Mouse (Mus musculus) forebrain, embryonic 13.5 days (tissue): Measurements from ENCODE around the gene Naip2. TPM values are rescaled to one million over a fixed set of nuclear protein-coding genes. Genes with fewer than 3 reads are reported as not detected.
A peak's percentile ranks its signal among the peaks of the same experiment; 100 is the strongest.
"Not testable (repeated sequence)": the region's sequence is repeated elsewhere in the genome, so short reads cannot be mapped to it uniquely, and the experiment has no call there.

Experiments
- ATAC-seq: fragments of 200-750 bp; cut with Nextera tagmentation; 2 replicates; pipeline ENCODE4 v1.8.0; 2017
- H3K27ac ChIP-seq: fragments of 300-500 bp; sonication (generic); 2 replicates; pipeline ENCODE4 v1.5.1; 2015; ENCODE audit warnings: inconsistent platforms, mild to moderate bottlenecking, moderate library complexity
- H3K27me3 ChIP-seq: fragments of 300-500 bp; sonication (generic); 2 replicates; pipeline ENCODE4 v1.6.1; 2015; ENCODE audit warnings: mild to moderate bottlenecking, inconsistent platforms
- H3K36me3 ChIP-seq: fragments of 300-500 bp; sonication (generic); 2 replicates; pipeline ENCODE4 v1.6.1; 2015; ENCODE audit warnings: mild to moderate bottlenecking, inconsistent platforms; ENCODE audit not compliant: poor library complexity, severe bottlenecking
- H3K4me1 ChIP-seq: fragments of 300-500 bp; sonication (generic); 2 replicates; pipeline ENCODE4 v1.6.1; 2015; ENCODE audit warnings: inconsistent platforms
- H3K4me2 ChIP-seq: fragments of 300-500 bp; sonication (generic); 2 replicates; pipeline ENCODE4 v1.6.1; 2015; ENCODE audit warnings: inconsistent platforms, mild to moderate bottlenecking, moderate library complexity
- H3K4me3 ChIP-seq: fragments of 300-500 bp; sonication (generic); 2 replicates; pipeline ENCODE4 v1.5.1; 2015; ENCODE audit warnings: mild to moderate bottlenecking, inconsistent platforms
- H3K9ac ChIP-seq: fragments of 300-500 bp; sonication (generic); 2 replicates; pipeline ENCODE4 v1.6.1; 2015; ENCODE audit warnings: mild to moderate bottlenecking, inconsistent platforms
- H3K9me3 ChIP-seq: fragments of 300-500 bp; sonication (generic); replicated peaks from 2 replicates; pipeline ENCODE4 v1.6.1; 2016; ENCODE audit warnings: inconsistent platforms
- WGBS: fragments of 180-500 bp; shearing (Covaris S2); methylation state at CpG from one replicate; pipeline ENCODE4 v1.1.7; 2015; 5-methylcytosine and 5-hydroxymethylcytosine counted together
- polyA plus RNA-seq: library from polyadenylated mRNA; unstranded; fragments of >200 nt; fragmentation: Nextera tagmentation; extraction: Ambion mirVana; gene quantifications from 2 replicates; pipeline ENCODE4 v1.2.1, GENCODE M21; 2015

Gene Naip2
- polyA plus RNA-seq, 1 experiment from 2014 or later, result 0.09 TPM

GRCm38 (mm10) chr13:100161171-100161870 lies 40.6 kb downstream of the Naip2 start:
- not testable (repeated sequence) for H3K9ac ChIP-seq, H3K4me2 ChIP-seq, H3K4me3 ChIP-seq, H3K9me3 ChIP-seq, H3K27ac ChIP-seq, H3K36me3 ChIP-seq, ATAC-seq, H3K4me1 ChIP-seq, H3K27me3 ChIP-seq
- WGBS, result 87% methylated on average over 11 of the region's 11 CpGs

GRCm38 (mm10) chr13:100156624-100157023 lies 45.3 kb downstream of the Naip2 start:
- Histone ChIP-seq H3K27ac (no peak overlapping the region), H3K4me2 (no peak overlapping the region), H3K4me3 (no peak overlapping the region), H3K27me3 (no peaks in the 10 kb centered on the region), H3K4me1 (no peaks in the 10 kb centered on the region), H3K36me3 (no peaks in the 10 kb centered on the region), H3K9me3 (no peaks in the 10 kb centered on the region), H3K9ac (no peak overlapping the region)
- no peak for ATAC-seq
- 90% methylated on average over 3 of the region's 3 CpGs for WGBS

- H3K4me2 ChIP-seq, result no peak overlapping the region
- H3K4me1 ChIP-seq, result no peaks in the 10 kb centered on the region
- no peaks in the 10 kb centered on the region for H3K9me3 ChIP-seq
- H3K9ac ChIP-seq, result no peak overlapping the region
- H3K4me3 ChIP-seq, result no peak overlapping the region
- H3K27me3 ChIP-seq, result no peaks in the 10 kb centered on the region
- WGBS, result 57% methylated on average over 1 of the region's 1 CpGs
- H3K27ac ChIP-seq, result no peak overlapping the region
- no peak for ATAC-seq
- no peaks in the 10 kb centered on the region for H3K36me3 ChIP-seq
Measured at GRCm38 (mm10) chr13:100152659-100153058, 49.2 kb downstream of the Naip2 start.

- H3K36me3 ChIP-seq, result peaks cover 23% of the 10 kb centered on the region
- no peaks in the 10 kb centered on the region for H3K4me1 ChIP-seq
- no peak overlapping the region for H3K4me2 ChIP-seq
- no peak overlapping the region for H3K4me3 ChIP-seq
- H3K9me3 ChIP-seq, result no peaks in the 10 kb centered on the region
- 88% methylated on average over 8 of the region's 8 CpGs for WGBS
- ATAC-seq, result no peak
- no peak overlapping the region for H3K9ac ChIP-seq
- no peak overlapping the region for H3K27ac ChIP-seq
- H3K27me3 ChIP-seq, result no peaks in the 10 kb centered on the region
Measured at GRCm38 (mm10) chr13:100141646-100142314, 60.1 kb downstream of the Naip2 start.

GRCm38 (mm10) chr13:100125258-100125643 lies 76.6 kb downstream of the Naip2 start:
- H3K4me1 ChIP-seq, result peaks cover 14% of the 10 kb centered on the region
- H3K27ac ChIP-seq, result no peak overlapping the region
- no peaks in the 10 kb centered on the region for H3K9me3 ChIP-seq
- peak overlapping the region; percentile 97 for H3K4me2 ChIP-seq
- no peaks in the 10 kb centered on the region for H3K27me3 ChIP-seq
- H3K36me3 ChIP-seq, result peaks cover 36% of the 10 kb centered on the region
- peak; percentile 48; the same call in 1 of the 2 replicates for ATAC-seq
- H3K4me3 ChIP-seq, result peak overlapping the region; percentile 94
- WGBS, result 4% methylated on average over 10 of the region's 10 CpGs
- peak overlapping the region; percentile 90 for H3K9ac ChIP-seq

- peaks cover 14% of the 10 kb centered on the region for H3K4me1 ChIP-seq
- H3K27ac ChIP-seq, result no peak within 1 kb of the TSS; the same call in 1 of the 2 replicates
- H3K4me3 ChIP-seq, result peak within 1 kb of the TSS; percentile 94
- no peaks in the 10 kb centered on the region for H3K27me3 ChIP-seq
- H3K9ac ChIP-seq, result peak within 1 kb of the TSS; percentile 90
- no peaks in the 10 kb centered on the region for H3K9me3 ChIP-seq
- 4% methylated on average over 42 of the region's 42 CpGs for WGBS
- H3K36me3 ChIP-seq, result peaks cover 30% of the 10 kb centered on the region
- ATAC-seq, result peak; percentile 99
- peak within 1 kb of the TSS; percentile 97 for H3K4me2 ChIP-seq
Measured at GRCm38 (mm10) chr13:100124423-100125257, 77.3 kb downstream of the Naip2 start, which contains the start of gene Smn1. Gene Smn1 (plus strand): TSS chr13:100124852.

- WGBS, result 95% methylated on average over 3 of the region's 3 CpGs
- ATAC-seq, result peak; percentile 12; the same call in 1 of the 2 replicates
- Histone ChIP-seq H3K4me3 (peak overlapping the region; percentile 94), H3K4me2 (peak overlapping the region; percentile 97), H3K27me3 (no peaks in the 10 kb centered on the region), H3K4me1 (peaks cover 14% of the 10 kb centered on the region), H3K9ac (no peak overlapping the region), H3K36me3 (peaks cover 23% of the 10 kb centered on the region), H3K27ac (no peak overlapping the region), H3K9me3 (no peaks in the 10 kb centered on the region)
Measured at GRCm38 (mm10) chr13:100123970-100124369, 77.9 kb downstream of the Naip2 start.

GRCm38 (mm10) chr13:100112218-100112972 lies 89.5 kb downstream of the Naip2 start:
- H3K27me3 ChIP-seq, result no peaks in the 10 kb centered on the region
- 45% methylated on average over 5 of the region's 5 CpGs for WGBS
- H3K4me3 ChIP-seq, result no peak overlapping the region
- peaks cover 40% of the 10 kb centered on the region for H3K36me3 ChIP-seq
- H3K9me3 ChIP-seq, result no peaks in the 10 kb centered on the region
- no peak overlapping the region for H3K27ac ChIP-seq
- no peak overlapping the region for H3K9ac ChIP-seq
- no peak for ATAC-seq
- H3K4me2 ChIP-seq, result no peak overlapping the region
- peaks cover 12% of the 10 kb centered on the region for H3K4me1 ChIP-seq

- H3K27ac ChIP-seq, result peak within 1 kb of the TSS; percentile 59; the same call in 1 of the 2 replicates
- ATAC-seq, result peak; percentile 76
- no peaks in the 10 kb centered on the region for H3K9me3 ChIP-seq
- peak within 1 kb of the TSS; percentile 84 for H3K4me3 ChIP-seq
- H3K36me3 ChIP-seq, result peaks cover 12% of the 10 kb centered on the region
- H3K4me2 ChIP-seq, result peak within 1 kb of the TSS; percentile 85
- H3K27me3 ChIP-seq, result peaks cover 6% of the 10 kb centered on the region; the same call in 1 of the 2 replicates
- 1% methylated on average over 68 of the region's 76 CpGs for WGBS
- H3K9ac ChIP-seq, result peak within 1 kb of the TSS; percentile 87
- H3K4me1 ChIP-seq, result peaks cover 18% of the 10 kb centered on the region
Measured at GRCm38 (mm10) chr13:100107652-100108472, 94.0 kb downstream of the Naip2 start, which contains the start of gene Serf1. Gene Serf1 (plus strand): TSS chr13:100108012.

GRCm38 (mm10) chr13:100103748-100104254 lies 98.1 kb downstream of the Naip2 start, which contains the start of gene Bdp1:
Gene Bdp1 (minus strand): TSS chr13:100104070.
- peaks cover 21% of the 10 kb centered on the region for H3K4me1 ChIP-seq
- under 1% methylated on average over 44 of the region's 44 CpGs for WGBS
- no peaks in the 10 kb centered on the region for H3K9me3 ChIP-seq
- H3K4me2 ChIP-seq, result peak within 1 kb of the TSS; percentile 81
- peak within 1 kb of the TSS; percentile 91 for H3K9ac ChIP-seq
- H3K27me3 ChIP-seq, result peaks cover 6% of the 10 kb centered on the region; the same call in 1 of the 2 replicates
- peak; percentile 84 for ATAC-seq
- peaks cover 3% of the 10 kb centered on the region for H3K36me3 ChIP-seq
- peak within 1 kb of the TSS; percentile 100 for H3K4me3 ChIP-seq
- H3K27ac ChIP-seq, result peak within 1 kb of the TSS; percentile 65
